Mouse (Mus musculus) small intestine, adult 2 months (tissue): ENCODE measurements around the gene Armh3.

Experiments
- CTCF ChIP-seq: fragments of 200-500 bp; IDR thresholded peaks from 2 replicates; pipeline ENCODE4 v1.5.1; 2012; ENCODE audit warnings: low read depth, mild to moderate bottlenecking, control low read depth, inconsistent platforms, low read length, moderate library complexity, mixed read lengths; ENCODE audit not compliant: insufficient replicate concordance, insufficient read length; ENCODE audit errors: extremely low read depth
- POLR2A ChIP-seq: fragments of 200-500 bp; IDR thresholded peaks from 2 replicates; pipeline ENCODE4 v1.6.1; 2012; ENCODE audit warnings: low read depth, mild to moderate bottlenecking, control low read depth, inconsistent platforms, low read length, moderate library complexity

DNA sequence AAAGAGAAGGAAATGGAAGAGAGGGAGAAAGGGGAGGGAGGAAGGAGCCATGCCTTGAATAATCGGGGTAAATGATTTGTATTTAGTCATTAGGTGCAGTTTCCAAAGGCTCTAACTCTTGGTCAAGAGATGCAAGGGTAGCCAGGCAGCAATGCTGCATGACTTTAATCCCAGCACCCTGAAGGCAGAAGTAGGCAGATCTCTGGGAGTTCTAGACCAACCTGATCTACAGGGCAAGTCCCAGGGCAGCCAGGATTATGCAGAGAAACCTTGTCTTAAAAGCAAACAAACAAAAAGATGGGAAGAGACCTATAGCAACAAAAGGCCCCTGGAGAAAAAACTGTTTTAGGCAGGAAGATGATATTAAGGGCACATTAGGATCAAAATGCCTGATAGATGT lies 1.1 kb upstream of the Armh3 start:
- TF ChIP-seq POLR2A (no peak), CTCF (no peak)
